Mouse (Mus musculus) midbrain, embryonic 10.5 days (tissue): ENCODE data around the gene Klk1b8. TPM values are rescaled to one million over a fixed set of nuclear protein-coding genes. Genes with fewer than 3 reads are reported as not detected.
"Not testable (repeated sequence)": the region's sequence is repeated elsewhere in the genome, so short reads cannot be mapped to it uniquely, and the experiment has no call there.

Experiments
- DNase-seq: peaks from one replicate; pipeline ENCODE4 v3.0.0-alpha.2; 2017; ENCODE audit warnings: low spot score
- H3K27ac ChIP-seq: fragments of 300-500 bp; sonication (generic); replicated peaks from 2 replicates; pipeline ENCODE4 v1.5.1; 2016; ENCODE audit warnings: mild to moderate bottlenecking
- H3K27me3 ChIP-seq: fragments of 300-500 bp; sonication (generic); 2 replicates; pipeline ENCODE4 v1.6.1; 2016; ENCODE audit warnings: low read depth, mild to moderate bottlenecking; ENCODE audit not compliant: poor library complexity, severe bottlenecking
- H3K36me3 ChIP-seq: fragments of 300-500 bp; sonication (generic); 2 replicates; pipeline ENCODE4 v1.6.1; 2016; ENCODE audit warnings: mild to moderate bottlenecking, moderate library complexity
- H3K4me1 ChIP-seq: fragments of 300-500 bp; sonication (generic); 2 replicates; pipeline ENCODE4 v1.6.1; 2016
- H3K4me3 ChIP-seq: fragments of 300-500 bp; sonication (generic); 2 replicates; pipeline ENCODE4 v1.5.1; 2016; ENCODE audit warnings: mild to moderate bottlenecking, moderate library complexity
- H3K9me3 ChIP-seq: fragments of 300-500 bp; sonication (generic); replicated peaks from 2 replicates; pipeline ENCODE4 v1.6.1; 2016; ENCODE audit warnings: mild to moderate bottlenecking
- WGBS: fragments of 180-500 bp; shearing (Covaris S2); methylation state at CpG from one replicate; pipeline ENCODE4 v1.1.7; 2016; 5-methylcytosine and 5-hydroxymethylcytosine counted together
- polyA plus RNA-seq: library from polyadenylated mRNA; unstranded; fragments of >200 nt; fragmentation: Nextera tagmentation; extraction: Ambion mirVana; gene quantifications from 2 replicates; pipeline ENCODE4 v1.2.1, GENCODE M21; 2016

The Klk1b8 gene
- polyA plus RNA-seq, 1 experiment from 2014 or later, result not detected

GRCm38 (mm10) chr7:43936551-43936950 is 13.9 kb upstream of the Klk1b8 start:
- 90% methylated on average over 14 of the region's 14 CpGs for WGBS
- no peaks in the 10 kb centered on the region for H3K36me3 ChIP-seq
- H3K27me3 ChIP-seq, result no peaks in the 10 kb centered on the region
- H3K9me3 ChIP-seq, result no peaks in the 10 kb centered on the region
- no peak for DNase-seq
- no peak overlapping the region for H3K27ac ChIP-seq
- no peaks in the 10 kb centered on the region for H3K4me1 ChIP-seq
- H3K4me3 ChIP-seq, result no peak overlapping the region

GRCm38 (mm10) chr7:43942293-43942692 is 8.2 kb upstream of the Klk1b8 start:
- 71% methylated on average over 3 of the region's 3 CpGs for WGBS
- DNase-seq, H3K27me3 ChIP-seq: not testable (repeated sequence)

GRCm38 (mm10) chr7:43944727-43945264 is 5.7 kb upstream of the Klk1b8 start:
- no peak for DNase-seq
- Histone ChIP-seq H3K27me3 (no peaks in the 10 kb centered on the region), H3K4me1 (no peaks in the 10 kb centered on the region), H3K4me3 (no peak overlapping the region), H3K9me3 (no peaks in the 10 kb centered on the region), H3K27ac (no peak overlapping the region), H3K36me3 (no peaks in the 10 kb centered on the region)
- 93% methylated on average over 3 of the region's 3 CpGs for WGBS

More at GRCm38 (mm10) chr7:43942293-43942692, 8.2 kb upstream of the Klk1b8 start:
- not testable (repeated sequence) for H3K36me3 ChIP-seq, H3K4me3 ChIP-seq, H3K4me1 ChIP-seq, H3K27ac ChIP-seq, H3K9me3 ChIP-seq

GRCm38 (mm10) chr7:43952703-43953102 is 2.2 kb downstream of the Klk1b8 start:
- Histone ChIP-seq H3K4me3 (no peak overlapping the region), H3K27ac (no peak overlapping the region), H3K4me1 (no peaks in the 10 kb centered on the region), H3K9me3 (no peaks in the 10 kb centered on the region), H3K27me3 (no peaks in the 10 kb centered on the region), H3K36me3 (no peaks in the 10 kb centered on the region)
- WGBS, result 76% methylated on average over 4 of the region's 4 CpGs
- DNase-seq, result no peak

GRCm38 (mm10) chr7:43966451-43966850 is 16.0 kb downstream of the Klk1b8 start, which contains the start of gene Klk1b1:
Gene Klk1b1 (plus strand): TSS chr7:43966751.
- Histone ChIP-seq H3K27ac (no peak within 1 kb of the TSS), H3K4me1 (no peaks in the 10 kb centered on the region), H3K9me3 (no peaks in the 10 kb centered on the region), H3K36me3 (no peaks in the 10 kb centered on the region), H3K4me3 (no peak within 1 kb of the TSS), H3K27me3 (no peaks in the 10 kb centered on the region)
- DNase-seq, result no peak
- WGBS, result 69% methylated on average over 3 of the region's 3 CpGs

- DNase-seq, result no peak
- H3K27ac ChIP-seq, result no peak overlapping the region
- WGBS, result 82% methylated on average over 3 of the region's 3 CpGs
Observed at GRCm38 (mm10) chr7:43967058-43967457, 16.6 kb downstream of the Klk1b8 start.

GRCm38 (mm10) chr7:43967612-43968011 is 17.1 kb downstream of the Klk1b8 start:
- WGBS, result 86% methylated on average over 2 of the region's 2 CpGs

More at GRCm38 (mm10) chr7:43967058-43967457, 16.6 kb downstream of the Klk1b8 start:
- H3K4me1 ChIP-seq, result no peaks in the 10 kb centered on the region
- no peaks in the 10 kb centered on the region for H3K27me3 ChIP-seq
- no peaks in the 10 kb centered on the region for H3K9me3 ChIP-seq
- H3K36me3 ChIP-seq, result no peaks in the 10 kb centered on the region
- H3K4me3 ChIP-seq, result no peak overlapping the region

GRCm38 (mm10) chr7:43975761-43976160 is 25.3 kb downstream of the Klk1b8 start, which contains the start of gene Klk1b9:
Gene Klk1b9 (plus strand): TSS chr7:43976061.
- not testable (repeated sequence) for H3K36me3 ChIP-seq

More at GRCm38 (mm10) chr7:43967612-43968011, 17.1 kb downstream of the Klk1b8 start:
- H3K9me3 ChIP-seq, result no peaks in the 10 kb centered on the region
- DNase-seq, result no peak
- no peak overlapping the region for H3K27ac ChIP-seq
- no peaks in the 10 kb centered on the region for H3K4me1 ChIP-seq
- H3K36me3 ChIP-seq, result no peaks in the 10 kb centered on the region
- no peaks in the 10 kb centered on the region for H3K27me3 ChIP-seq
- H3K4me3 ChIP-seq, result no peak overlapping the region

GRCm38 (mm10) chr7:43985657-43986056 is 35.2 kb downstream of the Klk1b8 start:
- Histone ChIP-seq H3K27me3 (no peaks in the 10 kb centered on the region), H3K27ac (no peak overlapping the region)
- no peak for DNase-seq

More at GRCm38 (mm10) chr7:43975761-43976160, 25.3 kb downstream of the Klk1b8 start, which contains the start of gene Klk1b9:
- 87% methylated on average over 1 of the region's 1 CpGs for WGBS
- not testable (repeated sequence) for DNase-seq, H3K4me1 ChIP-seq, H3K9me3 ChIP-seq, H3K4me3 ChIP-seq, H3K27me3 ChIP-seq, H3K27ac ChIP-seq

GRCm38 (mm10) chr7:43994821-43995220 is 44.4 kb downstream of the Klk1b8 start:
- not testable (repeated sequence) for H3K9me3 ChIP-seq, H3K36me3 ChIP-seq, H3K27ac ChIP-seq, H3K27me3 ChIP-seq, DNase-seq, H3K4me1 ChIP-seq, H3K4me3 ChIP-seq
- WGBS, result 93% methylated on average over 1 of the region's 1 CpGs

More at GRCm38 (mm10) chr7:43985657-43986056, 35.2 kb downstream of the Klk1b8 start:
- H3K36me3 ChIP-seq, result no peaks in the 10 kb centered on the region
- H3K4me3 ChIP-seq, result no peak overlapping the region
- no peaks in the 10 kb centered on the region for H3K9me3 ChIP-seq
- no peaks in the 10 kb centered on the region for H3K4me1 ChIP-seq

- H3K4me3 ChIP-seq, H3K27me3 ChIP-seq, DNase-seq: not testable (repeated sequence)
Observed at GRCm38 (mm10) chr7:43995577-43995976, 45.1 kb downstream of the Klk1b8 start, which contains the start of gene Klk1b11. Gene Klk1b11 (plus strand): TSS chr7:43995877.

More at GRCm38 (mm10) chr7:43995577-43995976, 45.1 kb downstream of the Klk1b8 start, which contains the start of gene Klk1b11:
- H3K27ac ChIP-seq, H3K4me1 ChIP-seq, H3K36me3 ChIP-seq, H3K9me3 ChIP-seq: not testable (repeated sequence)
- 84% methylated on average over 4 of the region's 4 CpGs for WGBS
